Mouse (Mus musculus) frontal cortex, postnatal 14 days (tissue): ENCODE measurements around the gene Gm20594.

Experiments used
- DNase-seq, 2 experiments: peaks; one replicate each; pipeline ENCODE4 v3.0.0; 2022; ENCODE audit warnings: low spot score in 2 of 2

The Gm20594 gene

DNA sequence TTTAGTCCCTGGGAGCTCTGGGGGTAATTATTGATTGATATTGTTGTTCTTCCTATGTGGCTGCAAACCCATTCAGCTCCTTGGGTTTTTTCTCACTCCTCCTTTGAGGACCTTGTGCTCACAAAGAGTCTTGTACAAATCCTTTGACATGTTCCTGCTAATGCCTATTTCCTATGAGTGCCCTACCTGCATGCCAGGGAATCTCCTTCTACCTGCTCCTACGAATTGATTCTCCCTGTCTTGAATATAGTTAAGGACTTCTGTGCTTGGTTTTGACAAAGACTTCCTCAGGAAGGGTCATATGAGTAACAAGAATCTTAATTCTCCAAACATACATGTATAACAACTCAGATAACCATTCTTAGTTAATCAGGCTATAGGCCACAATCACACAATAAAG is at the start of gene Gm20594:
Gm20594 (plus strand) TSS at position 301 of the 400 bp plus-strand sequence.
- DNase-seq: no peak

DNA sequence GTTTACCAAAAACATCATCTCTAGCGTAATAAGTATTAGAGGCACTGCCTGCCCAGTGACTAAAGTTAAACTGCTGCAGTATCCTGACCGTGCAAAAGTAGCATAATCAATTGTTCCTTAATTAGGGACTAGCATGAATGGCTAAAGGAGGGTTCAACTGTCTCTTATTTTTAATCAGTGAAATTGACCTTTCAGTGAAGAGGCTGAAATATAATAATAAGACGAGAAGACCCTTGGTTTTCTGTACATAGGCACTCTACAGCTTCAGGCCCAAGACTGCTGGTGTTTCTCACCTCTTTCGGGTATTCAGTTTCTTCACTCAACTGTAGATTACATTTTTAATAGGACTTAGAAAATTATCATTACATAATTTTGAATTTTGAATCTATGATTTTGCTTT is 398 bp downstream of the Gm20594 start:
- no peak for DNase-seq

DNA sequence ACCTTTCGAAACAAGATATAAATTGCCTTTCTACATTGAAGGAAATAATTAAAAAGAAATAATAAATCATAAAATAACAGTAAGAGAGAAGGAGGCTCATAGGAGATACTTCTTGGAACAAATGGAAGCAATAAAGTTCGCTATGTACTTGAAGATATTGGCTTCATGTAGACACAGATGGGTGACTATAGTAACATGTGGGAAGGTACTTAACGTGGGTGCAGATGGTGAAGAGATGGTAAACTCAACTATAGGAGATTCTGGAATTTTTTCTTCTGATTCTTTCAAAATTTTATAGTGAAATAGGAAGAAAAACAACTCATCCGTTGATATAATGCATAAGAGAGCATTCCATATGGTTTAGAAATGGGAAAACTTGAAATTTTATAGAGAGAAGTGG is 16.1 kb downstream of the Gm20594 start:
- no peak for DNase-seq

DNA sequence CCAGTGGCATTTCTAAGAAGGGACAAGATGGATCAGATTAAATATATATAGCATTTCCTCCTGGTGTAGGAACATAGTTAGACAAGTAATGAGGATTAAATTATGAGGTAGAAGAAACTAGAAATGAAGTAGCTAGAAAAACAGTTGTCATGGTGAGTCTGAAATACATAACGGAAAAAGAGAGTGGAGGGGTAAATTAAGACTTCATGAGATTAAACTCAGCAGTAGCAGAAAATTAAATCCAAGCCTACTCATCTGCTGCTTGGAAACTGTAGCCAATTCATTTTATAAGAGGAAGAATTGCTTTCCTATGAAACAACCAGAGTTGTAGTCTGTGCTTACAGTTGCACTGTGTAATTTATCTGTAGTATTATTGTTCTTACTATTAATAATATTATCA is 29.1 kb downstream of the Gm20594 start:
- no peak for DNase-seq
